Mouse (Mus musculus) forelimb bud, embryonic 11.5 days (tissue): ENCODE data around the gene Fbxl13.
A peak's percentile ranks its signal among the peaks of the same experiment; 100 is the strongest.

Experiments used
- DNase-seq: peaks from one replicate; pipeline ENCODE4 v3.0.0-alpha.2; 2012; ENCODE audit warnings: low read depth, low spot score

Gene Fbxl13

GRCm38 (mm10) chr5:21486798-21487197, 158.6 kb downstream of the Fbxl13 start:
- no peak for DNase-seq

- no peak for DNase-seq
These were observed 160.1 kb downstream of the Fbxl13 start for GRCm38 (mm10) chr5:21485197-21485829.

GRCm38 (mm10) chr5:21483275-21483674, 162.2 kb downstream of the Fbxl13 start:
- DNase-seq, result no peak

GRCm38 (mm10) chr5:21482446-21483222, 162.8 kb downstream of the Fbxl13 start:
- DNase-seq, result no peak

- DNase-seq, result no peak
These were observed 163.9 kb downstream of the Fbxl13 start for GRCm38 (mm10) chr5:21481521-21481920.

GRCm38 (mm10) chr5:21479746-21480145, 165.7 kb downstream of the Fbxl13 start:
- DNase-seq, result no peak

GRCm38 (mm10) chr5:21478428-21478827, 167.0 kb downstream of the Fbxl13 start:
- no peak for DNase-seq

- no peak for DNase-seq
These were observed 177.3 kb downstream of the Fbxl13 start for GRCm38 (mm10) chr5:21468100-21468499.

- no peak for DNase-seq
These were observed 178.0 kb downstream of the Fbxl13 start for GRCm38 (mm10) chr5:21467387-21467786.

- no peak for DNase-seq
These were observed 204.5 kb downstream of the Fbxl13 start for GRCm38 (mm10) chr5:21440833-21441530.

GRCm38 (mm10) chr5:21439446-21440110, 205.9 kb downstream of the Fbxl13 start:
- DNase-seq, result no peak

GRCm38 (mm10) chr5:21438428-21438827, 207.0 kb downstream of the Fbxl13 start:
- DNase-seq, result no peak

GRCm38 (mm10) chr5:21436471-21436975, 208.9 kb downstream of the Fbxl13 start:
- DNase-seq, result no peak

GRCm38 (mm10) chr5:21434148-21434929, 211.1 kb downstream of the Fbxl13 start:
- peak; percentile 36 for DNase-seq
